Mouse (Mus musculus): Measurements from ENCODE around the gene 2610021A01Rik. TPM values are rescaled to one million over a fixed set of nuclear protein-coding genes. Genes with fewer than 3 reads are reported as not detected.
"Not testable (repeated sequence)": the region's sequence is repeated elsewhere in the genome, so short reads cannot be mapped to it uniquely, and the experiment has no call there.

2610021A01Rik gene
- total RNA-seq (2014; fragmentation: Nextera tagmentation) (26.0 and 27.4 TPM in 2 replicates), total RNA-seq (2017) (25.9 and 27.7 TPM in 2 replicates)

DNA sequence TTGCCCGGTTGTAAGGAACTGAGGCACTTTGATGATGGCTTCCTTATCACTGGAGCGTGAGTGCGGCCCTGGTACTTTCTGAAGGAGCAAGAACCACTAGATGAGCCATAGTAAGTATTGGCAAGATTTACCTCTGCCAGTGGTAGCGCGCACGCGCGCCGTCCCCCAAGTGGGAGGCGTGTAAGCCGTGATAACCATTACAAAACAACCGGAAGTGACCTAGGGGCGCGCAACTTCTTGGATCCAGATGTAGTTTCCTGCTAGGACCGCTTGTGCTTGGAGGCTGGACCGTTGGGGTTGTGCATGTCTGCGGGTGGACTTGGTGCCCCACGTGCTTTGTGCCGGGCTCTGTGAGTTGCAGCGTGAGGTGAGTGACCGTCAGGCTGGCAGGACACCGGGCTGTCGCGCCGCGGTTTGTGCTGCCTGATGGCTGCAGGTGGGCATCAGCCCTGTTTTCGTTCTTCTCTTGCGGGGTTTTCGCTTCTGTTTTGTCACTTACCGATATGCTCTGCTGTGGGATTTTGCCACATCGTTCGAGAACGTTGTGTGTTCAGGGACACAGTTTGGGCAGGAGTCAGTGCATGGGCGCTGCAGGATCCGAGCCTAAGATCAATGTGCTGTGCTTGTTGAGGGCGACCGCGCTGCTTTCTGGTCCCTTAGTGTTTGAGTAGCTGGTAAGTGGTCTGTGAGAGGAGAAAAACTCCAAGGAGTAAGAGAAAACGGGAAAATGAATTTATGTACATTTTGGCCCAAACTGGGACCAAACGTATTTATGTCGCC lies at the start of gene 2610021A01Rik:
Gene 2610021A01Rik, plus strand, starts transcription at position 197 of the 780 bp plus-strand sequence.
- ATAC-seq (replicated peaks; ENCODE audit: poor library complexity, severe bottlenecking), result peak; percentile 98

- ATAC-seq (replicated peaks; ENCODE audit: poor library complexity, severe bottlenecking), result no peak
Observed at GRCm38 (mm10) chr7:41560681-41561080, 38.3 kb upstream of the 2610021A01Rik start.

- not testable (repeated sequence) for ATAC-seq (replicated peaks; ENCODE audit: poor library complexity, severe bottlenecking)
Observed at GRCm38 (mm10) chr7:41573562-41573961, 25.5 kb upstream of the 2610021A01Rik start, which contains the start of gene Gm6871. Gene Gm6871 (minus strand): TSS chr7:41573662.

DNA sequence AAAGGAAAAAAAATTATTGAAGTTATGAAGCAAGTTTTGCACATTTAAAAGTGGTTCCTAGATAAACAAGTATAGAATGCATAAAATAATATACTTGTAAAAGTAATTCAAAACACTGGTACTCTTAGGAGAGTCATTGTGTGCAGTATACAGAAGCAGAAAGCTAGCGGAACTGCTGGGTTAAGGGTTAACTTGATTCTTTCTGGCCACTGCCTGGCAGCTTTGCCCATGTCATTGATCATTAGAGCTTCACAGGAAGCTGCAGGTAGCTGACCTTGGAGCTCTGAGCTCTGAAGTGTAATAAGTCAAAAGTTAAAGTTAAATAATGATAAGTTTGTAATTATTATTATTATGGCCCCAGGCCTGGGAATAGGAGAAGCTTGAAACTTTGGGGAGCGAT lies 21.1 kb upstream of the 2610021A01Rik start:
- no peak for ATAC-seq (replicated peaks; ENCODE audit: poor library complexity, severe bottlenecking)

- ATAC-seq (replicated peaks; ENCODE audit: poor library complexity, severe bottlenecking), result no peak
Observed at GRCm38 (mm10) chr7:41582028-41582427, 17.0 kb upstream of the 2610021A01Rik start.

DNA sequence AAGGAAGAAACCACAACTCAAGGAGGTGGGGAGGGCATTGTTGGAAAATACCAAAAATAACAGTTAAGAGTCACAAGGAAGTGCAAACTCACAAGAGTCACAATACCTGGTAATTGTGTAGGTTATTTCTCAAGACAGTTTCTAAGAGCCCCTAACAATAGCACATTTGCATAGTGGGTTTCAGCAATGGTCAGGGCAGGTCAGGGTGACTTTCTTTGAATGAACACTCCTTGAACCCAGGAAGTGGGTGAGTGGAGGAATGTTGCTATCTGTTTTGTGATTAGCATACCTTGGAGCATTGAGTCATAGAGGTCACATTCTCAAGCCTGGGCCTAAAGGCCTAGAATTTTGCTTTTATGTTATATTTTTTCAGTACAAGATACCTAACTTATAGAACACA lies 11.2 kb upstream of the 2610021A01Rik start:
- not testable (repeated sequence) for ATAC-seq (replicated peaks; ENCODE audit: poor library complexity, severe bottlenecking)

DNA sequence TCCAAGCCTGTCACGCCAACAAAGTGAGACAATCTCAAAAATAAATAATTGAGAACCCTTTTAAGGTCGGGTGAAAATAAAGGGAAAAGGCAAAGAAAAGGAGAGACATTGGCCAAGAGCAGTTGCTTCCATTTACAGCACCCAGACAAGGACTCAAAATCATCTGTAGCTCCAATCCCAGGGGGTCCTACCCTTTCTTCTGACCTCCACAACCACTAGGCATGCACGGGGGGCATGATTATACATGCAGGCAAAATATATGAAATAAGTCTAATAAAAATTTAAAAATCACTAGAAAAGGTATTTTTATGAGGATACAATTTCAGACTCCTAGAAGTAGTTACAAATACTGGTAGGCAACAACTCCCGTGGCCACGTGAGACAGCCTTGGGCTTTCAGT lies 415 bp upstream of the 2610021A01Rik start:
- no peak for ATAC-seq (replicated peaks; ENCODE audit: poor library complexity, severe bottlenecking)

GRCm38 (mm10) chr7:41599932-41600548 lies 1.0 kb downstream of the 2610021A01Rik start:
- 0 out of 2 replicates have a peak, but pooled peaks have one; percentile 10 for ATAC-seq (replicated peaks; ENCODE audit: poor library complexity, severe bottlenecking)

GRCm38 (mm10) chr7:41611654-41612053 lies 12.6 kb downstream of the 2610021A01Rik start:
- ATAC-seq (replicated peaks; ENCODE audit: poor library complexity, severe bottlenecking), result no peak

- not testable (repeated sequence) for ATAC-seq (replicated peaks; ENCODE audit: poor library complexity, severe bottlenecking)
Observed at GRCm38 (mm10) chr7:41616241-41616640, 17.2 kb downstream of the 2610021A01Rik start.

GRCm38 (mm10) chr7:41632409-41633220 lies 33.6 kb downstream of the 2610021A01Rik start, which contains the start of gene Zfp788:
Gene Zfp788 (plus strand): TSS chr7:41633203.
- ATAC-seq (replicated peaks; ENCODE audit: poor library complexity, severe bottlenecking), result peak; percentile 90

DNA sequence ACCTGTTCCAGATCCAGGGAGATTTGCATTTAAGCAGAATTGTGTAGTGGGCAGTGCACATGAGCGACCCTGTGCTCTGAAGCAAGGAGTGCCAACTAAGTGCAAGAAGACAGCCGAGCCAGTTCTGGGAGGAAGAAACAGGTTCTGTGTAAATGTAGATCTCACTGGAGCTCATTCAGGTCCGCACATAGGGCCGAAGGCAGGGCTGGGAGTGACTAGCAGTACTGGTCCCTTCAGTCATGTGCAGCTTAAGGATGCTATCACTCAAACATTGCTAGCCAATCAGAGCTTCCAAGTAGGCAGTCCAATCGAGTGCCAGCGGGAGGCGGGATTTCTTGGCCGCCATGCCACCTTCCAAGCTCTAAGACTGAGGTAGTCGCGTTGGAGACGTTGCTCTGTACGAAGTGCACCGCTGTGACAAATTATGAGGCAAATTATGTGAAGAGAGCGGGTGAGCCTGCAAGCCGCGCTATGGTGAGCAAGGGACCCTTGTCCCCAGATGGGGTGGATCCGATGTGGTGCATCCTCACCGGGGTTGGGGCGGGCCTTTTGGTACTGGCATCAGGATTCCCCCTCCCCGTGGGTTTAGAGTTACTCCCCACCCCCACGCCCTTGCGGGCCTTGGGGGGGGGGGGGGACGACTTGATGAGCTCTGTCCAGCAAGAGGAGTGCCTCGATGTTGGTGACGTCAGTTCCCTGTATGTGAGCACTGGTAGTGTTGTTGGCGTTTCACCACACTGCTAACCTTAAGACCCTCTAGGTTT lies 34.4 kb downstream of the 2610021A01Rik start:
- peak; percentile 84 for ATAC-seq (replicated peaks; ENCODE audit: poor library complexity, severe bottlenecking)

- not testable (repeated sequence) for ATAC-seq (replicated peaks; ENCODE audit: poor library complexity, severe bottlenecking)
Observed at GRCm38 (mm10) chr7:41674326-41674725, 75.3 kb downstream of the 2610021A01Rik start.

Other genes starting within 250 kb of the 2610021A01Rik start
- gene AI987944, start 205.9 kb upstream of the 2610021A01Rik start, total RNA-seq (2014; fragmentation: Nextera tagmentation), result 23.8 and 33.7 TPM in 2 replicates
- 19.5 and 27.3 TPM in 2 replicates for gene AI987944, start 205.9 kb upstream of the 2610021A01Rik start, total RNA-seq (2017)
- gene Vmn2r57, start 150.5 kb upstream of the 2610021A01Rik start, total RNA-seq (2014; fragmentation: Nextera tagmentation), result not detected in 2 replicates
- gene Vmn2r57, start 150.5 kb upstream of the 2610021A01Rik start, total RNA-seq (2017), result not detected in 2 replicates
- not detected in 2 replicates for gene Gm20449, start 99.8 kb upstream of the 2610021A01Rik start, total RNA-seq (2014; fragmentation: Nextera tagmentation)
- not detected in 2 replicates for gene Gm20449, start 99.8 kb upstream of the 2610021A01Rik start, total RNA-seq (2017)
- gene AW146154, start 99.3 kb upstream of the 2610021A01Rik start, total RNA-seq (2014; fragmentation: Nextera tagmentation), result 12.0 and 23.4 TPM in 2 replicates
- 7.5 and 8.4 TPM in 2 replicates for gene AW146154, start 99.3 kb upstream of the 2610021A01Rik start, total RNA-seq (2017)
- not detected in 2 replicates for gene Gm6871, start 25.6 kb upstream of the 2610021A01Rik start, total RNA-seq (2014; fragmentation: Nextera tagmentation)
- not detected in 2 replicates for gene Gm6871, start 25.6 kb upstream of the 2610021A01Rik start, total RNA-seq (2017)
- gene Zfp788, start 34.0 kb downstream of the 2610021A01Rik start, total RNA-seq (2014; fragmentation: Nextera tagmentation), result 15.0 and 22.6 TPM in 2 replicates
- gene Zfp788, start 34.0 kb downstream of the 2610021A01Rik start, total RNA-seq (2017), result 9.2 and 10.6 TPM in 2 replicates